Mouse (Mus musculus): ENCODE measurements around the gene Med14. TPM values are rescaled to one million over a fixed set of nuclear protein-coding genes. Genes with fewer than 3 reads are reported as not detected.

Gene Med14
- total RNA-seq, 1 experiment from 2014 or later, result 26.0 TPM

- DNase-seq, result peak; percentile 94
These were observed 88.7 kb downstream of the Med14 start, which contains the start of gene 1810030O07Rik for GRCm38 (mm10) chrX:12673054-12673775. 1810030O07Rik (minus strand) TSS chrX:12673668.

DNA sequence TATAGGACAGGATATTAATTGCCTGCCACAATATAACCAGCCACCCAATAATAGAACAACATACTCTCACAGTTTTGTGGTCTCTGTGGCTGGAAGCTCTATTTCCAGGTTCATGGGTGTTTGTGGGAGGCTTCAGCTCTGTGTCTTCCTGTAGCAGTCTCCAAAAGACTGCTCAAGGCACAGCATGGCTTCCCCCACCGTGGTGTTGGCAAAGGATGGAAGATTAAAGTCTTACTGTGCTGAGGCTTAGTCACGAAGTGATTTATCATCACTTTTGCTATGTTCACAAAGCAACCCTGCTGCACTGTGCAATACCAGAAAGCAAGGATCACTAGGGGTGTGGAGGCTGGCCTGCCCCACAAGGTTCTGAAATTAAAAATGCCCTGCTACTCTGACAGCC, 108.0 kb downstream of the Med14 start:
- peak; percentile 17 for DNase-seq

GRCm38 (mm10) chrX:12651906-12652305, 110.0 kb downstream of the Med14 start:
- DNase-seq, result no peak

GRCm38 (mm10) chrX:12645531-12646304, 116.2 kb downstream of the Med14 start:
- peak; percentile 16 for DNase-seq

- no peak for DNase-seq
These were observed 116.9 kb downstream of the Med14 start for GRCm38 (mm10) chrX:12644976-12645375.

Other genes with a start within 250 kb of the Med14 start
- gene Atp6ap2, start 174.3 kb downstream of the Med14 start, total RNA-seq (2021), result 43.4 and 48.6 TPM in 2 replicates
- gene 1810030O07Rik, start 88.4 kb downstream of the Med14 start, total RNA-seq (2021), result 22.8 and 25.6 TPM in 2 replicates

Measured in adrenal gland, postnatal 14 days (tissue).